10 mouse cellular contexts compared by ENCODE assay signal in the genomic region with DNA sequence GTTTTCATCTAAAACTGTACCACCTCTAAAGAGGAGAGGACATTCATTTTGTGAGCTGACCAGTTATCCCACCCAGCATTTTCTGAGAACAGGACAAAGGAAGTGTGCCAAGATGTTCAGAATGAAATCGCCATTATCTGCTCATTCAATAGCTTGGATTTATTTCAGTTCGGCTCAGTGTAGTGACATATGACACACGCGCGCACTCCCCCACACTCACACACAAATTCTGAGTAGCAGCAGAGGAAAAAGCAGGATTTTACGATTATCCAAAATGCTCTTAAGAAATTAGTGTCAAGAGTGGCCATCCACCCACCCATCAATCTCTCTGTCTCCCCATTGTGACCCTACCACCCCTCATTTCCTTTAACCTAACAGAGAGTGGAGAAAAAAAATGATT. TPM values are rescaled to one million over a fixed set of nuclear protein-coding genes. Genes with fewer than 3 reads are reported as not detected.
DNase-seq lines count a peak whose midpoint lies in the region; ATAC-seq and TF ChIP-seq lines count a peak whose summit lies in the region.
"Had no signal": no experiment of that assay in that cellular context is flagged by ENCODE, and none has a peak within 500 bp of the region (broad histone marks: within the 10 kb centered on the region; RNA-seq: fewer than 3 reads in every experiment).

No protein-coding gene starts in this region.

- WGBS in lung, embryonic 15.5 days: 67% methylated on average over 6 of the region's 6 CpGs
- 61% methylated on average over 6 of the region's 6 CpGs for WGBS in lung, adult 2 months
- WGBS in hindbrain, embryonic 15.5 days: 48% methylated on average over 6 of the region's 6 CpGs
- WGBS in neural tube, embryonic 14.5 days: 50% methylated on average over 6 of the region's 6 CpGs

- H3K9me3 ChIP-seq in lung, embryonic 15.5 days: no peaks in the 10 kb centered on the region
- no peaks in the 10 kb centered on the region for H3K9me3 ChIP-seq in hindbrain, embryonic 15.5 days
- no peaks in the 10 kb centered on the region for H3K9me3 ChIP-seq in neural tube, embryonic 14.5 days (ENCODE audit: control insufficient read depth, low read length)

- peaks cover 54% of the 10 kb centered on the region for H3K27me3 ChIP-seq in lung, embryonic 15.5 days
- H3K27me3 ChIP-seq in hindbrain, embryonic 15.5 days: no peaks in the 10 kb centered on the region
- no peaks in the 10 kb centered on the region for H3K27me3 ChIP-seq in neural tube, embryonic 14.5 days (ENCODE audit: control insufficient read depth, insufficient read depth, low read length)

- H3K27ac ChIP-seq in lung, embryonic 15.5 days: no peak overlapping the region
- peak overlapping the region; percentile 95 for H3K27ac ChIP-seq in hindbrain, embryonic 15.5 days (replicated peaks)
- H3K27ac ChIP-seq in neural tube, embryonic 14.5 days (ENCODE audit: low read depth, low read length): no peak overlapping the region

- peak overlapping the region; percentile 100; the same call in 1 of the 2 replicates for H3K4me2 ChIP-seq in lung, embryonic 15.5 days
- peak overlapping the region; percentile 57 for H3K4me2 ChIP-seq in hindbrain, embryonic 15.5 days
- peak overlapping the region; percentile 58 for H3K4me2 ChIP-seq in neural tube, embryonic 14.5 days (ENCODE audit: low read depth, low read length)

- H3K4me1 ChIP-seq in lung, embryonic 15.5 days: peaks cover 18% of the 10 kb centered on the region
- no peaks in the 10 kb centered on the region for H3K4me1 ChIP-seq in lung, adult 2 months (ENCODE audit: control insufficient read depth, insufficient read depth, low read length)
- peaks cover 22% of the 10 kb centered on the region for H3K4me1 ChIP-seq in hindbrain, embryonic 15.5 days (replicated peaks)
- H3K4me1 ChIP-seq in neural tube, embryonic 14.5 days (ENCODE audit: control insufficient read depth, insufficient read depth, low read length): peaks cover 12% of the 10 kb centered on the region; the same call in 1 of the 2 replicates

- DNase-seq in embryo, embryonic 10 days (ENCODE audit: low spot score): peak; percentile 4
- no peak for DNase-seq in embryo, embryonic 9.5 days (ENCODE audit: extremely low spot score)
- no peak for DNase-seq in lung, adult 2 months
- DNase-seq in gastrocnemius, adult 18-20 months (ENCODE audit: low spot score): no peak
- DNase-seq in cerebellum, adult 8-10 months: no peak
- DNase-seq: spleen, adult 18-20 months had no signal

- H3K4me3 ChIP-seq in lung, embryonic 15.5 days: peak overlapping the region; percentile 65; the same call in 1 of the 2 replicates
- no peak overlapping the region for H3K4me3 ChIP-seq in lung, adult 2 months (replicated peaks; ENCODE audit: extremely low read depth, low read depth, low read length)
- peak overlapping the region; percentile 80 for H3K4me3 ChIP-seq in hindbrain, embryonic 15.5 days
- H3K4me3 ChIP-seq in neural tube, embryonic 14.5 days (ENCODE audit: low read depth, low read length): peak overlapping the region; percentile 89

- H3K36me3 ChIP-seq in lung, embryonic 15.5 days: no peaks in the 10 kb centered on the region
- H3K36me3 ChIP-seq in hindbrain, embryonic 15.5 days: no peaks in the 10 kb centered on the region
- H3K36me3 ChIP-seq in neural tube, embryonic 14.5 days (ENCODE audit: control insufficient read depth, insufficient read depth, low read length): no peaks in the 10 kb centered on the region

- no peak for TF ChIP-seq CTCF in lung, adult 2 months (IDR thresholded peaks at IDR 0.05; ENCODE audit: insufficient read depth, low read length)

- TF ChIP-seq POLR2A in lung, adult 2 months (IDR thresholded peaks at IDR 0.05; ENCODE audit: borderline replicate concordance, extremely low read depth, low read depth, low read length): no peak

- ATAC-seq in lung, embryonic 15.5 days (ENCODE audit: borderline replicate concordance, extremely low read depth, low FRiP score, low TSS enrichment): no peak
- no peak for ATAC-seq in hindbrain, embryonic 15.5 days (ENCODE audit: low FRiP score, low read depth)
- no peak for ATAC-seq in neural tube, embryonic 14.5 days (ENCODE audit: low read depth)

- no peak overlapping the region for H3K9ac ChIP-seq in lung, embryonic 15.5 days
- H3K9ac ChIP-seq in hindbrain, embryonic 15.5 days: peak overlapping the region; percentile 66
- H3K9ac ChIP-seq in neural tube, embryonic 14.5 days (replicated peaks; ENCODE audit: low read depth, low read length): peak overlapping the region; percentile 84

RNA-seq across cellular contexts. Expression of a gene that starts 1.7 kb away (rescaled TPM):
- 3.9 and 5.8 TPM in 2 replicates for polyA plus RNA-seq in lung, embryonic 15.5 days (2015; fragmentation: Nextera tagmentation; extraction: Ambion mirVana)
- polyA plus RNA-seq in lung, adult 2 months (2012; rRNA removed): 0.18 and 0.20 TPM in 2 replicates
- polyA plus RNA-seq in hindbrain, embryonic 15.5 days (2015; fragmentation: Nextera tagmentation; extraction: Ambion mirVana): 164 and 172 TPM in 2 replicates
- polyA plus RNA-seq in neural tube, embryonic 14.5 days (2014; fragmentation: Nextera tagmentation; extraction: Ambion mirVana): 88.8 and 93.0 TPM in 2 replicates
- under 1 TPM in 1 of 2 experiments, not detected in 1; 0.40 TPM for total RNA-seq in gastrocnemius, adult 18-20 months (2021)
- total RNA-seq: megakaryocyte, adult 5-6 weeks had no signal

Comparison
In these comparisons a context has a peak if more than half of its experiments do, and no peak if none do; other contexts are left out.
1. RNA of a gene that starts 1.7 kb away (polyA plus RNA-seq): 164 to 172 TPM in hindbrain, embryonic 15.5 days and 88.8 to 93.0 TPM in neural tube, embryonic 14.5 days; 3.9 to 5.8 TPM in lung, embryonic 15.5 days and 0.18 to 0.20 TPM in lung, adult 2 months; every median in the first group is over 10 times any median in the second.
2. Peak in every context shown above with its lines, with median percentiles within 50 percentile points of each other: H3K4me2 ChIP-seq.